Mouse (Mus musculus) myocyte (in vitro differentiated cells): ENCODE results near the gene Shank3. TPM values are rescaled to one million over a fixed set of nuclear protein-coding genes. Genes with fewer than 3 reads are reported as not detected.
A peak's percentile ranks its signal among the peaks of the same experiment; 100 is the strongest.

Source experiments
- H3K27me3 ChIP-seq: one replicate; pipeline ENCODE4 v1.6.1; 2011; ENCODE audit not compliant: control insufficient read depth, insufficient read depth, insufficient read length
- H3K36me3 ChIP-seq: one replicate; pipeline ENCODE4 v1.6.1; 2011; ENCODE audit not compliant: control insufficient read depth, insufficient read depth
- H3K4me2 ChIP-seq: one replicate; pipeline ENCODE4 v1.6.1; 2011; ENCODE audit warnings: low read depth, control low read depth
- H3K4me3 ChIP-seq: one replicate; pipeline ENCODE4 v1.5.1; 2011; ENCODE audit warnings: mild to moderate bottlenecking, control low read depth, moderate library complexity
- H3K79me2 ChIP-seq: one replicate; pipeline ENCODE4 v1.6.1; 2011; ENCODE audit not compliant: control insufficient read depth, insufficient read depth
- H3ac ChIP-seq: one replicate; pipeline ENCODE4 v1.6.1; 2011; ENCODE audit not compliant: control insufficient read depth, insufficient read length
- CEBPB ChIP-seq: IDR thresholded peaks from 2 replicates; pipeline ENCODE4 v1.6.1; 2011; ENCODE audit warnings: mild to moderate bottlenecking, moderate library complexity; ENCODE audit not compliant: poor library complexity, insufficient read depth, severe bottlenecking
- E2F4 ChIP-seq: IDR thresholded peaks from one replicate; pipeline ENCODE4 v1.6.1; 2011; ENCODE audit warnings: mild to moderate bottlenecking, control low read depth, moderate library complexity; ENCODE audit not compliant: insufficient read depth
- MAX ChIP-seq: IDR thresholded peaks from one replicate; pipeline ENCODE4 v1.6.1; 2011; ENCODE audit warnings: low read depth, mild to moderate bottlenecking, control low read depth
- MYOD1 ChIP-seq, 3 experiments: IDR thresholded peaks; one replicate each; pipeline ENCODE4 v1.6.1; 2011; ENCODE audit warnings: control low read depth in 2 of 3, low read depth in 2 of 3, mild to moderate bottlenecking in 2 of 3, moderate library complexity in 1 of 3; ENCODE audit not compliant: insufficient read length in 2 of 3, control insufficient read depth in 1 of 3
- MYOG ChIP-seq, 3 experiments: IDR thresholded peaks; one replicate each; pipeline ENCODE4 v1.6.1; 2011; ENCODE audit warnings: control low read depth in 2 of 3, low read depth in 2 of 3, mild to moderate bottlenecking in 2 of 3; ENCODE audit not compliant: insufficient read length in 2 of 3, control insufficient read depth in 1 of 3, insufficient read depth in 1 of 3
- POLR2A ChIP-seq: IDR thresholded peaks from one replicate; pipeline ENCODE4 v1.6.1; 2011; ENCODE audit warnings: low read depth, mild to moderate bottlenecking, control low read depth, moderate library complexity; ENCODE audit not compliant: insufficient read length
- POLR2AphosphoS2 ChIP-seq: IDR thresholded peaks from one replicate; pipeline ENCODE4 v1.6.1; 2011; ENCODE audit warnings: low read depth, control low read depth; ENCODE audit not compliant: insufficient read length
- REST ChIP-seq: IDR thresholded peaks from one replicate; pipeline ENCODE4 v1.6.1; 2011; ENCODE audit warnings: mild to moderate bottlenecking, control low read depth, moderate library complexity; ENCODE audit not compliant: insufficient read depth, insufficient read length
- SRF ChIP-seq: IDR thresholded peaks from one replicate; pipeline ENCODE4 v1.6.1; 2011; ENCODE audit warnings: low read depth; ENCODE audit not compliant: control insufficient read depth, insufficient read length
- TCF12 ChIP-seq: IDR thresholded peaks from one replicate; pipeline ENCODE4 v1.6.1; 2011; ENCODE audit warnings: mild to moderate bottlenecking, control low read depth; ENCODE audit not compliant: poor library complexity, insufficient read depth, severe bottlenecking
- TCF3 ChIP-seq: IDR thresholded peaks from one replicate; pipeline ENCODE4 v1.6.1; 2011; ENCODE audit warnings: low read depth, control low read depth; ENCODE audit not compliant: insufficient read length
- USF1 ChIP-seq: IDR thresholded peaks from one replicate; pipeline ENCODE4 v1.6.1; 2011; ENCODE audit warnings: low read depth, mild to moderate bottlenecking, control low read depth, moderate library complexity
- polyA plus RNA-seq: library from polyadenylated mRNA; unstranded; fragments of >200 nt; fragmentation: generic; extraction: Trizol; gene quantifications from one replicate; pipeline ENCODE4 v1.2.1, GENCODE M21; 2012; ENCODE audit warnings: missing spikeins

Shank3 gene
- polyA plus RNA-seq, 1 experiment = 1.4 TPM

DNA sequence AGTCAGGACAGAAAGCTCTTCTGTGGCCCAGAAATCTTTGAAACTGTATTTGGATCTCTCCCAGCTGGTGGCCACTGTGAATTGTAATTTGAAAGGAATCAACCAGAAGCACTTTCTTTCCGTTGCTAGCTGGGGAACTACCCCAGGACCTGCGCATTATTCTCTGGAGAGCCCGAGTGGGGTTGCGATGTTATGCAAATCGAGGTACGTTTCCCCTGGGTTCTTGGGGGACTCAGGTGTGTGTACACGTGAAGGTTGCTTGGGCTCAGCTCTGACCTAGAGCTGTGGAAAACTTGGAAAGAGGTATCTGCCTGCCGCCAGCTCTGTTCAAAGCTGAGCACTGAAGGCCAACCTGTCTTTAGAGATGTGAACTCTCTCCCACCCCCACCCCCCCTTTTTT, 21.6 kb upstream of the Shank3 start:
- Histone ChIP-seq H3K4me3 (no peak overlapping the region), H3K4me2 (no peak overlapping the region), H3K27me3 (no peaks in the 10 kb centered on the region), H3K79me2 (no peaks in the 10 kb centered on the region), H3K36me3 (no peaks in the 10 kb centered on the region), H3ac (no peak overlapping the region)
- no peak for TF ChIP-seq POLR2AphosphoS2
- TF ChIP-seq CEBPB = no peak
- no peak for TF ChIP-seq SRF
- TF ChIP-seq POLR2A = no peak
- no peak for TF ChIP-seq TCF12
- TF ChIP-seq MYOG (IDR thresholded peaks at IDR 0.05; ENCODE audit: control insufficient read depth in 1 of 3, insufficient read depth in 1 of 3, insufficient read length in 2 of 3, low read depth in 2 of 3) = no peak
- TF ChIP-seq MYOD1 (IDR thresholded peaks at IDR 0.05; ENCODE audit: control insufficient read depth in 1 of 3, insufficient read length in 2 of 3, low read depth in 2 of 3) = no peak
- no peak for TF ChIP-seq TCF3
- TF ChIP-seq USF1 = no peak
- TF ChIP-seq MAX = no peak
- TF ChIP-seq E2F4 = no peak
- TF ChIP-seq REST = no peak

DNA sequence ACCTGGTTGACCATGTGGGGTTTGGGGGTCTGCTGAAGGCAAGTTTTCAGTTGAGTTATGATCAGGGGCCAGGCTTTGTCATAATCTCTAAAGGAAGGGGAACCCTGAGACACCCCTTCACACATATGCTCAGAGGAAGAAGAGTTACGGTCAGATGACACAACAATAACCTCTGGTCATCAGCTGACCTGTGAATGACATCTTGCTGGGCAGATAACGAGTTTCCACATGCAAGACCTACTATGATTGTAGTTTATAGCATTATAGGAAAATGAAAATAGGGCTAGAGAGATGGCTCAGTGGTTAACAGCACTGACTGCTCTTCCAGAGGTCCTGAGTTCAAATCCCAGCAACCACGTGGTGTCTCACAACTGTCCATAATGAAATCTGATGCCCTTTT, 20.8 kb upstream of the Shank3 start:
- no peaks in the 10 kb centered on the region for H3K79me2 ChIP-seq
- TF ChIP-seq TCF12 (no peak), SRF (no peak), REST (no peak), MAX (no peak), POLR2A (no peak)

DNA sequence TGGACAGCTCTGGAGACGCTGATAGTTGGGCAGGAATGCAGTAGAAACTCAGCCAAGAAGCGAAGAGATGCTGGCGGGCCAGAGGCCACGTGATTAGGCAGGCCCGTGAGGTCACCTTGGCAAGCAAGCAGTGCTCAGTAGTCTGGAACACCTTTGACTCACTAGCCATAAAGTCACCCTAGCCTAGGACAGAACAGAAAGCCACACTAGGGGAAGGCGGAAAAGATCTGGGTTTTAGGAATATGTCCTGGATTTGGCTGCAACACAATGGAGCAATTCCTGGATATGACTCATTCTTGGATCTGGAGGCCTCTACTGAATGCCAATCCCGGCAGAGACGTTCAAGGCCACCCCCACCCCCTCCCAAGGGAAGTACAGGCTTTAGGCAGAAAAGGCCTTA, 18.8 kb upstream of the Shank3 start:
- Histone ChIP-seq H3K4me3 (no peak overlapping the region), H3K4me2 (peak overlapping the region; percentile 49), H3K79me2 (no peaks in the 10 kb centered on the region), H3K36me3 (no peaks in the 10 kb centered on the region), H3K27me3 (no peaks in the 10 kb centered on the region), H3ac (no peak overlapping the region)
- no peak for TF ChIP-seq TCF3
- TF ChIP-seq MYOG (IDR thresholded peaks at IDR 0.05; ENCODE audit: control insufficient read depth in 1 of 3, insufficient read depth in 1 of 3, insufficient read length in 2 of 3, low read depth in 2 of 3) = no peak
- no peak for TF ChIP-seq SRF
- TF ChIP-seq USF1 = peak; percentile 85
- TF ChIP-seq POLR2A = no peak
- TF ChIP-seq E2F4 = no peak
- TF ChIP-seq POLR2AphosphoS2 = no peak
- TF ChIP-seq CEBPB = peak; percentile 61; the same call in 1 of the 2 replicates
- no peak for TF ChIP-seq MAX
- no peak for TF ChIP-seq TCF12
- TF ChIP-seq MYOD1 (IDR thresholded peaks at IDR 0.05; ENCODE audit: control insufficient read depth in 1 of 3, insufficient read length in 2 of 3, low read depth in 2 of 3) = no peak
- TF ChIP-seq REST = no peak

More for the DNA sequence above, 20.8 kb upstream of the Shank3 start:
- Histone ChIP-seq H3K36me3 (no peaks in the 10 kb centered on the region), H3K27me3 (no peaks in the 10 kb centered on the region), H3ac (no peak overlapping the region), H3K4me3 (no peak overlapping the region), H3K4me2 (no peak overlapping the region)

DNA sequence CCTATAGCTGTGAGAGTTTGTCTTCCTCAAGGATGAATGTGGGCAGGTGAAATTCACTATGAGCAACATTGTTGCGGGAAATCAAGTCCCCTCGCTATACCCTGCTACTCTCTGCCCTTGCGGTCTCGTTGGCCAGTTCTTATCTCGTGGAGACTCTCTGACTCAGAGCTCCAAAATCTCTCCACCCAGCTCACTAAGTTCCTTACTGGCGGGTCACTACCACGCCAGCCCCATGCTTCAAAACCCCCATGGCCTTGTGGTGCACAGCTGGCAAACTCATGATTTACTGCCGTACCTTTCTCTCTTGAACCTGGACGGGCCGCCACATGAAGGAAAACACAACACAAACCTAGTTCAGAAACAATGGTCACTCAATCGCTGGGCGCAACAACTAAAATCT, 11.2 kb upstream of the Shank3 start:
- H3K4me3 ChIP-seq = no peak overlapping the region
- H3K27me3 ChIP-seq = no peaks in the 10 kb centered on the region
- TF ChIP-seq E2F4 (no peak), MYOD1 (IDR thresholded peaks at IDR 0.05; ENCODE audit: control insufficient read depth in 1 of 3, insufficient read length in 2 of 3, low read depth in 2 of 3) (peak in 2 of 3 experiments; percentile 75 to 86), MYOG (IDR thresholded peaks at IDR 0.05; ENCODE audit: control insufficient read depth in 1 of 3, insufficient read depth in 1 of 3, insufficient read length in 2 of 3, low read depth in 2 of 3) (no peak), TCF12 (no peak)
- no peak overlapping the region for H3ac ChIP-seq
- no peaks in the 10 kb centered on the region for H3K36me3 ChIP-seq
- peak overlapping the region; percentile 82 for H3K4me2 ChIP-seq
- H3K79me2 ChIP-seq = no peaks in the 10 kb centered on the region

DNA sequence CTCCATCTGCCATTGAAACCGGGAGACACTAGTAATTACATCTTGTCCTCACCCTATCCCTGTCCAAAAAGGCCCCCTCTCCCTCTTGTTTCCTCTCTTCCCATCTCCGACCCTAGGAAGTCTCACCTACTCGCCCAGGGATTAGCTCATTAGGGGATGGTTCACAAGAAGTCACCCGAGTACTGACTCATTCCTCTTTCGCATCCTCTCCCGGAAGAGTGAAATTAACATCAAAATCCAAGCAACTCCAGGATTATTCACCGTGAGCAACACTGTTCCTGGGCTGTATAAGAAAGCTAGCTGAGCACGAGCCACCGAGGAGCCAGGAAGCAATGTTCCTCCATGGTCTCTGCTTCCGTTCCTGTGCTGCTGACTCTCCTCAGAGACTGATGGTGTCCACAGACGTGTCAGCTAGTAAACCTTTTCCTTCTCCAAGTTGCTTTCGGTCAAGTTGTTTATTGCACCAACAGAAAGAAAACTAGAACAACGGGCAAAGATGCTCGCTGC, 10.8 kb upstream of the Shank3 start:
- no peaks in the 10 kb centered on the region for H3K27me3 ChIP-seq
- H3K4me3 ChIP-seq = no peak overlapping the region
- peak overlapping the region; percentile 82 for H3K4me2 ChIP-seq
- H3ac ChIP-seq = no peak overlapping the region
- no peaks in the 10 kb centered on the region for H3K36me3 ChIP-seq
- no peak for TF ChIP-seq POLR2A
- TF ChIP-seq MYOD1 (IDR thresholded peaks at IDR 0.05; ENCODE audit: control insufficient read depth in 1 of 3, insufficient read length in 2 of 3, low read depth in 2 of 3) = no peak
- no peak for TF ChIP-seq E2F4
- no peak for TF ChIP-seq CEBPB
- TF ChIP-seq USF1 = no peak
- no peak for TF ChIP-seq REST
- TF ChIP-seq TCF12 = no peak
- no peaks in the 10 kb centered on the region for H3K79me2 ChIP-seq
